Mouse (Mus musculus): ENCODE measurements around the gene Fbxl13.

The Fbxl13 gene

DNA sequence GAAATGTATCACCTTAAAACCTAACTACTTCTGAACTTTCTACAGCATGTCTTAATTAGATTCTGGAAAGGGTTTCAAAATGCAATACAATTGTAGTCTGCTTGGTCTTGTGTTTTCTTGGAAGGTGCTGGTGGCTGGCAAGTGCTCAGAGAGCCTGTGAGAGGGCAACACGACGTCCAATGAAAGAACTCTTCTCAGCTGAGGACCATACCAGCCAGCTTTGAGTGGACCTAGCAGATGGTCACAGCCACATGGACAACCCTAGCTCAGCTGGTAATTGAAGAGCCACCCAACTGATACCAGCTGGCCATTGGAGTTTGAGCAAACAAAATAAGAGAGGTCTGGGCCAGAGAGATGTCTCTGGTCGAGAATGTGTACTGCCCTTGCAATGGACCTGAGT, 157.7 kb downstream of the Fbxl13 start:
- no peak for DNase-seq (ENCODE audit: extremely low read depth, low read depth, low spot score)

DNA sequence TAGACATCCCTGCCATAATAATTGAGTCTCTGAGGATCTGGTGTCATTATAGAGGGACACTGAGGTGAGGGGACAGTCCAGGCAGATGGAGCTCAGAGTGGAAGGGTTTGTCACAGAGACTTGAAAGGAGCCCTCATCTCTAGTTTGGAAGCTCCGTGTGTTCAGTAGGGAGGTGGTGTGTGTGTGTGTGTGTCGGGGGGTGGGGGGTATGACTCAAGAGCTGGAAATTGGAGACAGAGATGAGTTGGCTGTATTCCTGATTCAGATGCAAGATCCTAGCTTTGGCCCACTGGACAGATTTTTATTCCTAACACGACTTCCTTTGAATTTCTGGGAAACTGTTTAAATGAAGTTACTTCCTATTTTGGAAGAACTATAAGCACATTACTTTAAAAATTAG, 158.1 kb downstream of the Fbxl13 start:
- no peak for DNase-seq (ENCODE audit: extremely low read depth, low read depth, low spot score)

DNA sequence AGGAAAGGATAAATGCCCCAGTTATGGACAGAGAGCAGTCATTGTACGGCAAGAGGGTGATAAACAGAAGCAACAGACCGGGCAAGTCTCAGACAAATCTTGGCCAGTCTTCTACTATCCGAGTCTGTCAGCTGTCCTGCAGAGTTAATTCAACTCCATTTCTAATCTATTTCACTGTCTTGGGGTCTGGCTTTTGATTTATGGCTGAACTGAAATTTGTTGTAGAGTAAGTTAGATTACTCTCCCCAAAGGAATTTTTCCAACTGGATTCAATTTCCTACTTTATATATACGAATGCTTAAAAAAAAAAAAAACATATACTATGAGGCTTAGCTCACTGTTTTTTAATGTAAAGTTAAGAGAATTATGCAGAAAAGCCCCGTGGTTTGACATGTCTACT, 158.6 kb downstream of the Fbxl13 start:
- no peak for DNase-seq (ENCODE audit: extremely low read depth, low read depth, low spot score)

DNA sequence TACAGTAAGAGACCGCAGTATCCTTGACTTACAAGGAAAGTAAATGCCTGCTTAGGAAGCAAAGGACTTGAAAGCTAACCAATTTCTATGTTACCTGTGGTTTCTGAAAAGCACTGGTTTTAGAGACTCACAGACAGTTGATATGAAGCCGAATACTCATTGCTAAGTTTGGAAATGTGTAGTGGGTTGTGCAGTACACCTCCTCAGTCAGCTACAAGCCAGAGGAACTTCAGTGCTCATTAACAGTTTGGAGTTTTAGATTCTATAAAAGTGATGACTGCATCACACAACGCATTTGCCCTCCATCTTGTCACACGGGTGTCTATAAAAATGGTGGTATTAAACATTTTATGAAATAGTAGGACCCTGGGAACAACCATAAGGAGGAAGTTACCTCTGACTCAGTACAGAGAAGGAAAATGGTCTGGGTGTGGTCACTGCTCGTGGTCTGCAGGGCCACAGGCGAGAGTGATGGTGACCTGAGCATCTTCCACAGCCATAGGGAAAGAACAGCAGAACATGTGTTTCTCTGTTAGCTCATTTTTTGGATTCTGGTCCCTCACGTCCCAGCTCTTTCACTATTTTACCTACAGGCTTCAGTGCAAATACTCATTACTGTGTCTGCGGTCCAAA, 160.1 kb downstream of the Fbxl13 start:
- DNase-seq (ENCODE audit: extremely low read depth, low read depth, low spot score): no peak

DNA sequence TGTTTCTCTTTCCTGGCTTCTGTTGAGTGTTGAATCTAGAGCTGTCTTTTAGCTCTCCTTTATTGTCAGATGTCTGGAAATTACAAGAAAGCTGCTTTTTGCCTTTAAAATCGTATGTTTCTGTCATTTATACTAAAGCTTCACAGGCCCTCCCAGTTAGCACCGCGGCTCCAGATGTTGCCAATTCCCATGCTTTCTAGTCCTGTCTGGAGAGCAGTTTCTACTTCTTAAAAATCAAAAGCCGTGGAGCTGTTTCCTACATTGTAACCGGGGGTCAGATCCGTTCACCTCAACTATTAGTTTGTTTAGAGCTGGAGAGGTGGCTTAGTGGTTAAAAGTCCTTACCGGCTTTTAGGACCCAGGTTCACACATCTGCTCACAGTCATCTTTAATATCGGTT, 162.2 kb downstream of the Fbxl13 start:
- no peak for DNase-seq (ENCODE audit: extremely low read depth, low read depth, low spot score)

DNA sequence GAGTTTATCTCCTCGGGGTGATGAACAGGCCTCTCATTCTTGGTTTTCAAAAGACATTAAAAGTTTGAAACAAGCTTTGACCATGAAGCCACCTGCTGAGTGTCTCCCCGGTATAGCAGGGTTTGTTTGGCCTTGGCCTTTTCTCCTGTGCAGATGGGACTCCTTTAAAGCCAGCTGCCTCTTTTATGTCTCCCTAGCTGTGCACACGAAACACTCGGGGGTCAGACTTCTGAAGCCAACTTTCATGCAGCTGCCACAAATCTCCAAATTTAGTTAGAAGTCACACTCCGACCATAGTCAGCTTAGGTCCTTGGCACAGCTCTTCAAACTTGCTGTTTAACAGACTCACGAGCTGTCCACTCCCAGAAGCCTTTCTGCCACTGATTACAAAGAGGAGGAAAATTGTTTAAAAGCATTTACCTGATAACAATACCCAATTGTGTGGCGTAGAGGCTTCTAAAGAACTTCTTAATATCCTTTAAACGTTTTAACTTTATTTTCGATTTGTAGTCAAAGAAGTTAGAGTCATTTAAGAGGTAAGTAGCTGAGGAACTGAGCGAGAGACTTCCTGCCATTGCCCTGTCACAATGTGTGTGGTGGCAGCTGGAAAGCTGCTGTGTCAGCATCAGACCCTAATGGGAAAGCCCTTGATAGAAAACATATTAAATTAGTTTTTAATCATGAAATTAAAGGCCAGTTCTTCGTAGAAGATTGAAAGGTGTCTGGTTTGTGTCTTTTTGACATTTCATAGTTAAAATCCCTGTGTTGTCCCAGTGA, 162.8 kb downstream of the Fbxl13 start:
- no peak for DNase-seq (ENCODE audit: extremely low read depth, low read depth, low spot score)

DNA sequence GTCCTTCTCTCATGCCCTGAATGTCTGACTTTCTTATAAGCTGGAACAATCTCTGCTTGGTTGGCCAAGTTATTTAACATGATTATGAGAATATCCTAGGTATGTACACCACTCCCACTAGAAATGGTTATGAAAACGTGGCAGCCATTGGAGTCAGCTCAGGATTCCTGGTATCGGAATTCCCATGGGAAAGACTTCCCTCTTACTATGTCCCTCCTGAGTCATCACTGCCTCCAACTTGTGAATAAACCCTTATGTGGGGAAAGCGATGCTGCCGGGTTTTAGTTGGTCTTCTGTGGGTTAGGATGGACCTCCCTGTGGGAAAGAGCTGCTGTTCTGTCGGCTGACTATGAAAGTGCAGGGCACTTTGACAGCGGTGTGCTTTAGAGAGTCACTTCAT, 163.9 kb downstream of the Fbxl13 start:
- no peak for DNase-seq (ENCODE audit: extremely low read depth, low read depth, low spot score)

DNA sequence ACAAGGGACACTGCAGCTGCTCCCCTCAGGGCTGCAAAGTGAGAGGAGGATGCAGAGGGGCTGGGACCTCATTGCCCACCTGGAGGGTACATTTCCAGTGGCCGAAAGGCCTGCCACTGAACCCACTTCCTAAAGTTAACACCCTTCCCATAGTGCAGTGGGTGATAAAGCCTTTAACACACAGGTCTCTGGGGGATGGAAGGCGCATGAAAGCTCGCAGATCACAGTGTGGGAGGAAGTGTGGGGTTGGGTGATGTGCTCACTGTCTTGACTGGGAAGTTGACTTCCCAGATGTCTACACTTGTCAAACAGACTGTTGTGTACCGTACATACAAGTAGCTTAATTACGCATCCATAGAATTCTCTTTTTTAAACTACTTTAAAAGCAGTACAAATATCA, 165.7 kb downstream of the Fbxl13 start:
- DNase-seq (ENCODE audit: extremely low read depth, low read depth, low spot score): no peak

DNA sequence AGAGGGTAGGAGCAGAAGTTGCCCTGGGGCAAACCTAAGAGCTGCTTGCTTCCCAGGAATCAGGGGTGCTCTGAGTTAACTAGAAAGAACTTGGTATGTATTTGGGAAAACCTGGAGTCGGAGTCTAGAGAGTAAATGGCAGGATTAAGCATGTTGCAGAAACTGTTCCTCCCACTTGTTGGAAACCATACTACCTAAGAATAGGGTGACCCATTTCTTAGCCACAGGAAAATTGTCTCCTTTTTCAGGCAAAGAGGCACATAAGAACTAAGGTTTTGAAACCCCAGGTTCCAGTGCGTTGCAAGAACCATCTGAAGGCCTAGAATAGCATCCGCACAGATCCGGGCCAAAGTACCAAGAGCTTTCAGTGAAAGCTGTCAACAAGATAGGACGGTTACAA, 167.0 kb downstream of the Fbxl13 start:
- no peak for DNase-seq (ENCODE audit: extremely low read depth, low read depth, low spot score)

DNA sequence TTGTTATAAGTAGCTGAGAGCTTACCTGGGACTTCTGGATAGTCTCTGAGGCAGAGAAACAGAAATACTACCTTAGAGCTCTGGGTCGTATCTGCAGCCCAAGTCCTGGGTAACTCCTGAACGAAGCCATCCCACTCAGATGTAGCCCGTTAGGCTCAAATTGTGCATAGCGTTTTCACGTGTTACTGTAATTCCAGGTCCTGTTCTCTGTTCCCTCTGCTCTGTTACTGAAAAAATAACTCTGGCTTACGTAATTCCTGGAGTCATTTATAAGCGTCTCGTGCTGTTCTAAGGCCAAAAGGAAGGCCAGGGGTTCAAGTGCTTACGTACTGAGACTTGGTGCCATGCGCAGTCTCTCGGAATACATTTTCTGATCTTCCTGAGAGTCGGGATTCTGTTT, 177.3 kb downstream of the Fbxl13 start:
- DNase-seq (ENCODE audit: extremely low read depth, low read depth, low spot score): no peak

DNA sequence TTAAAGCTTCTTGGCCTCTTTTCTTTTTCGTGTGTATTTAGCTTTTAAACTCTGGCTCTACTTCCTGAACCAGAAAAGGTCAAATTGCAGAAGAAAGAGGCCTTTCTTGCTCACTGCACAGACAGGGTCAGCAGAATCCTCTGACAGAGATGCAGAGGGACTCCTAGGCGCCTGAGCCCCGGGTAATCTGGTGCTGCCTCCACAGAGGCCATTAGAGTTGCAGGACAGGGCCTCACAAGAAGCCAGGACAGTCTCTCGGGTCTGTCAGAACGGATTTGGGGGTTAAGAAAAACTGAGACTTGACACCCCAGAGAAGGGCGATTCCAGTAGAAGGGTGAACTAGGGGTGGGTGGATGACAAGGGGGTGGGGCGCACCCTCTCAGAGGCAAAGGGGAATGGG, 178.0 kb downstream of the Fbxl13 start:
- DNase-seq (ENCODE audit: extremely low read depth, low read depth, low spot score): no peak

DNA sequence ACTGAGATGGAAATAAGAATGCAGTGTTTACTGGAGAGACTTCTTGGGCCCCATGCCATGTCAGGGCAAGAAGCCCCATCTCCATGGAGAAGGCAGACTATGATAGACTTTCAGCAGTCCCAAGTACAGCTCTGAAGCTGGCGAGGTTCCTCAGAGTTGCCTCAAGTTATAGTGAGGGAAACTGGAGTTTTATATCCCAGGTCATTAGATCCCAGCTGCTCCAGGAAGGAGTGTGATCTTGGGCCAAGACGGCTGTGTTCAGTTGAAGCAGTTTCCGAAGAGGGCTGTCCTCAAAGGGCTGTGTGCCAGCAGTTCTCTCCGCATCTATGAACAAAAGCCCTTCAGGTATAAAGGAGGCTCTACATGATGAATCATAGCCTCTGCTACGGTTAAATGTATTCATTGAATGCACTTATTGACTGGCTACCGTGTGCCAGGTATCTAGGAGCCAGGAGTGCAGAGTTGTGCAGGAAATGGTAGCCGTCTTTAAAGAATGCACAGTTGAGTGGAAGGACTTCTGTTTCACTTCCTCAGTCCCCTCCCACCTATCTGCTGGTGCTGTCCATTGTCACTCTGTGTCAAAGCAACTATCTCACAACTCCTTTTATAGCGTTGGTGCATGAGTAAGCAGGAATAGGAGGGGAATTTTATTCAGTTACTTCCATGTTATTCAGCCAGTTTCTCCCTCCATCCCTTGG, 204.5 kb downstream of the Fbxl13 start:
- peak; percentile 33 for DNase-seq (ENCODE audit: extremely low read depth, low read depth, low spot score)

DNA sequence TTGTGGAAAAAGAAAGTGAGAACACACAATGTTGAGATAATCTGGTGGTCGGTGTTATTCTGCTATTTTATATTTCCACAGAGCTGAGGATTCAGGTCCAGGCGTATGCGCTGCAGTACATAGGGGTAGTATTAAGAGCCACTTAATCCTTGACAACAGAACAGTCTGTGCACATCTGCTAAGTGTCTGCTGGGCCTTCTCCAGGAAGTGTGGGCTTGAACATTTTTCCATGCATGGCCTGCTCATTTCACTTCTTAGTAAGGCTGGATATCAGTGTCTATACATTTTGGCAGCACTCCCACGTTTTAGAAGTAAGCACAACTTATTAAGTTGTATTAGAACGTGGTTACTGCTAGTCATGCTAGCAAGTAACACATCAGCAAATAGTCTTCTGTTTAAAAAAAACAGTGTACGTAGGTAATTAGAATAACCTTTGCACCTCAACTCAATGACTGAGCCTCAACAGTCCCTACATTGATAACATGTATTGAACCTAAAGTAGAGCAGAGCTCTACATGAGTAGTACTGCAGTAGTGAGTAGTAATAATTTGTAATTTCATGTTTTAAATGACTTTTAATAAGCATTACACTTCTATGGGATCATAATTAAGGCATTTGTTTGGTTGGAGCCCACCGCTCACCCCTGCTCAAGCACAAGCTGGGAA, 205.9 kb downstream of the Fbxl13 start:
- DNase-seq (ENCODE audit: extremely low read depth, low read depth, low spot score): peak; percentile 62

DNA sequence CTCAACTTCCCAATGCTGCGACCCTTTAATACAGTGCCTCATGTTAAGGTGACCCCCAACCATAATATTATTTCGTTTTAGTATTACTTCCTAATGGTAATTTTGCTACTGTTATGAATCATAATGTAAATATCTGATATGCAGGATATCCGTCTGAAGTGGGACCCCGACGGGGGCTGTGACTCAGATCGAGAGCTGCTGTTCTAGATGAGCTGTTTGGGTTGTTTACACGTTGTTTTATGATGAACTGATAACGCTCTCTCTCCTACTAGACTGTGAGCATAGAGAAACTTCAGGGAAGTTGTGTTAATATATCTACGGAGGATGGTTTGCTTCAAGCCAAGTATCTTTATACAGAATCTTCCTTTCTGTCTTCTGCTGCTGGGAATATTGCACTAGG, 207.0 kb downstream of the Fbxl13 start:
- no peak for DNase-seq (ENCODE audit: extremely low read depth, low read depth, low spot score)

DNA sequence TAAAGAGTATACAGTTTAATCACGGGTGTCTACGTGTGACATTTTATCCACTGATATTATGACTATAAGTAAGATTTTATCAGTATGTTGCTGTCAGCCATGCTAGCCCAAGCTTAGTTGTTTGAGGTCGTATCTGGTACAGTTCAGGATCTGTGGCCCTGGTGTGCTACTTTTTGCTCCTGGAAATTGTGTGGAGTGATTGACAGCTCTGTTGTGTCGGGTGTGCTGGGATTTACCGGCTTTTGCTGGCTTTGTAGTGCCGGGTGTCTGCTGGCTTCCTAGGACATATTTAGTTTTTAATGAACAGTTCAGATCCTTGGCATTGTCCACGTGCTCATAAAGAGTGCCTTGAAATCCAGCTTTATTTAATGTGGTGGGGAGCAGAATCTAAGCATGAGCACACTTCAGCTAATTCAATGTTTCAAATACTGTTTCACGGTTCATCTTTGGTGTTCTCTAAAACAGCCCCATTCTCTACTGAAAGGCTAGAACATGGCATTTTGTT, 208.9 kb downstream of the Fbxl13 start:
- no peak for DNase-seq (ENCODE audit: extremely low read depth, low read depth, low spot score)

DNA sequence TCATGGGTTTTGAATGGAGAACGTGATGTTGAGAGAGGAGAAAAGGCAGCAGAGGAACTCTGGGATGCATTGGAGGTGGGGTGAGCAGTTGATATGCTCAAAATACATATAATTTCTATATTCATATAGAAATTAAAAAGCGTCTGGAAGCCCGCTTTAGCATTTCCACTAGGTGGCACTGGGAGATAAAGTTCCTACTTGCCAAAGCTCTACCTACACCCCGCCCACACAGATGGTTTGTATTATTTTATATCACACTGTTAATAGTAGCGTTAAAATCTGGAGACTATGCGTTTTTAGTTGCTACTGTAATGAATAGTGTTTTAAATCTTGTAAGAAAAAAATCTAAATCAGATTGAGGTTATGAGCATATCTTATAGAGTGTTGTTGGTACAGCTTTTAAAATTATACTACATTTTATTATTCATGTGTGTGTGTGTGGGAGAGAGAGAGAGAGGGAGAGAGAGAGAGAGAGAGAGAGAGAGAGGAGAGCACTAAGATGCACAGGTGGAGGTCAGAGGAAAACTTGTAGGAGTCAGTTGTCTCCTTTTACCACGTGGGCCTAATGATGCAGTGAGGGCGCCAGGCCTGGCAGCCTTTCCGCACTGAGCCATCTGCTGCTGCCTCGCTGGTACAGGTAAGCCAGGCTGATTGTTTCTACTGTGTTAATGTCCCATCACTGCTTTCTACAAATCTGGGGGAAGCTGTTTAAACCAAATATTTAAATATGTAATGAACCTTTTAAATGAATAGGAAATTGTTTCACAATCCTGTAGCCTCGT, 211.1 kb downstream of the Fbxl13 start:
- peak; percentile 13 for DNase-seq (ENCODE audit: extremely low read depth, low read depth, low spot score)

Data from fat pad, adult 2 months (tissue).